Mouse (Mus musculus): Measurements from ENCODE around the gene Cdadc1. TPM values are rescaled to one million over a fixed set of nuclear protein-coding genes. Genes with fewer than 3 reads are reported as not detected.

The Cdadc1 gene
- total RNA-seq (2014; fragmentation: Nextera tagmentation) = 20.9 and 23.2 TPM in 2 replicates
- total RNA-seq (2017) = 18.9 and 24.9 TPM in 2 replicates

DNA sequence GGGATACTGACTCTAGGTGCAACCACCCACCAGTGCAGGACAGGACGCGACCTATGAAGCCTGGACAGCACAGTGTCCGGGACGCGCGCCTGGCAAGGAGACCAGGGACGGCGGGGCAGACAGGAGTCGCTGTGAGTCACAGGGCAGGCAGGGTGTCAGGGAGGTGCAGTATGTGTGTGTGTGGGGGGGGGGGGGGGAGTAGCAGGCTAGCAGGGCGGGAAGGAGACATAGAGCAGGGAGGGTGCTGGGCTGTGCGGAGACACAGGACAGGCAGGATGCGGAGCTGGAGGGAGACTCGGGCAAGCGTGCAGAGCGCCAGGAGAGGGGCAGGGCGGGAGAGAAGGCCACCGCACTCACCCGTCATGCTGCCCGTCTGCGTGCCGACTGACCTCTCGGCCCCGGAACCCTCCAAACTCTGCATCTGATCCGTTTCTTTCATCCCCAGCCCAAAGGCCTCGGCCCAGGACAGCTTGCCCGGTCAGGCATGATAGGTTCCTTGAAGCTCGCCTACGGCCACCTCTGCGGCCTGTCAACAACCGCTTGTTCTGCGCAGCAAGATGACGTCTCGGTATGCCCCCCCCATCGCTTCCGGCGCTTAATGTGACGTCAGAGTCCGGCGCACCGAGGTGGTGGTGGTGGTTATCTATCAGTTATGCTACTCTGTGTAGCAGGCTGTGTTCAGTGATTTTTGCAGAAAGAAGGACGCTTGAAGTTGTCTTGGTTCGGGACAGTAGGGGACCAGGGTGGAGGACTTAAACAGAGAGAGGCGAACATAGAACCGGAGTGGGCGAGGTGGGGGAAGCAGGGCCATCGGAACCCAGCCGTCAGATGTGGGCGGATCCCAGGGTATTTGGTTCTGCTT lies at the start of gene Cdadc1:
Cdadc1 (minus strand) TSS at position 562 of the 862 bp plus-strand sequence.
- peak; percentile 89 for ATAC-seq (replicated peaks; ENCODE audit: low FRiP score, low TSS enrichment, poor library complexity, severe bottlenecking)

DNA sequence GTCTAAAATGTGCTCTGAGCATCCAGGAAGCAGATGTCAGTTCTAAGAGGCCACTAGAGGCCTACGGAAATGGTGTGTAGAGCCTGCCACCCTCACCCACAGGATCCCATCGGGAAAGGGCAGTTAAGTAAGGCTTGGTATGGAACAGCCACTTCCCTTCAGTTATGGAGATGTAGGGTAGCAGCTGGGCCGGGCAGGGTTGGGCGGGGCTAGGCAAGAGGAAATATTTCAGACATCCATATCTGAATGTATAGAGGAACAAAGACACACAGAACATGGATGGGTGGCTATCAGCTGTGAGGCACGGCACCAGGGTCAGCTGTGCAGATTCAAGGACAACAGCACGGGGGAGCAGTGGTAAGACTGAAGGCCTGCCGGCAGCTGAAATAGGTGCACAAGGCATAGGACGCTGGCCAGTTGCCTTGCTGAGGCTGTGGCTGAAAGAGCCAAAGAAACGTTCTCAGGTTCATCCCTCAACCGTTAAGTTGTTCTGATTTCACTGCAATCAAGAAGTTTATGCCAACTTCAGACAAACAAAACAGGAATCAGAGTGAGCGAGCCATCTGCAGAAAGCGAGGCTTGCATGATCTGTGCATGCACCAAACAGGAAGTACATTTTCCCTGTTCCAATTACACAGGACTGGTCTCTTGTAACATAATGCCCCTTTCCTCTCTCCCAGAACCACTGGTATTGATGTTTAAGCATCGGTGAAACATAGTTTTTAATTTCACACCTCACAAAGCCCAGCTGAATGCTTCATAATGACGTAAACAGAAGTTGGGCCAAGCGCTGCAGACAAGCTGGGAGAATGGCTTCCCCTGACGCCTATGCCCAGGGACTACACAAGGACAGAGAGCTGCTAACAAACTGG lies 49.3 kb upstream of the Cdadc1 start:
- ATAC-seq (replicated peaks; ENCODE audit: low FRiP score, low TSS enrichment, poor library complexity, severe bottlenecking) = no peak

DNA sequence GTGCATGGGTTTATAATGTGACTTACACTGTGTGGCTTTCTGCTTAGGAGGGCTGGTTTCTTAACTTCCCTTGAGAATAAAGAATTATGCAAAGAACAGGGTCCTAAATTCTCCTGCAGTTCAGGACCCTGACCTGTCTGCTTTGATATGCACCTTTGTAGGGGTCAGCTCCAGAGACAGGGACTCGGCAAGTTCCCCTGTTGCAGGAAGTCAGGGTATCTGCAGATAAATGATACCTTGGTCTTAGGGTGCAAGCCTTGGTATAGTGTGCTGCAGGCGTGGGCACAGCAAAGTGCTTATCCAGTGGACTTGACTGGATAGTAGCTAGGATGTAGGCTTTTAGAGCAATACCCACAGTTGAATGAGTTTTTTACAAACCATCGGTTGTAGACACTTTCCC lies 47.1 kb upstream of the Cdadc1 start:
- no peak for ATAC-seq (replicated peaks; ENCODE audit: low FRiP score, low TSS enrichment, poor library complexity, severe bottlenecking)

DNA sequence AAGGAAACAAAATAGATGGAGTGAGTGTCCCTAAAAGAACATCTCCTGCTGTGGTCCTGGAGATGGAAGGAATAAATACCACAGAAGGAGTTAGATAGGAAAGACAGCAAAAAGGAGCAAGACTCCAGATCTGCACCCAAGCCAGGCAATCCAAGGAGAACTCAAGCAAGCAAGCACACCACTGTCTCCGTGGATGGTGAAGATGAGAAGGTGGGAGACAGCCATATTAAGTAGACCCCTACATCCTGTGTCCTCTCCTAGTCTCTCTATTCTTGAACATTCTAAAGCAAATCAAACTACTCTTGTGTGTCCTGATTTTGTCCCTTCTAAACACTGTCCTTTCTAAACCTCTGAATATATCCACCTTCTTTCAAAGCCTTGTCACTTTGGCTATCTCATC lies 46.4 kb upstream of the Cdadc1 start:
- no peak for ATAC-seq (replicated peaks; ENCODE audit: low FRiP score, low TSS enrichment, poor library complexity, severe bottlenecking)

DNA sequence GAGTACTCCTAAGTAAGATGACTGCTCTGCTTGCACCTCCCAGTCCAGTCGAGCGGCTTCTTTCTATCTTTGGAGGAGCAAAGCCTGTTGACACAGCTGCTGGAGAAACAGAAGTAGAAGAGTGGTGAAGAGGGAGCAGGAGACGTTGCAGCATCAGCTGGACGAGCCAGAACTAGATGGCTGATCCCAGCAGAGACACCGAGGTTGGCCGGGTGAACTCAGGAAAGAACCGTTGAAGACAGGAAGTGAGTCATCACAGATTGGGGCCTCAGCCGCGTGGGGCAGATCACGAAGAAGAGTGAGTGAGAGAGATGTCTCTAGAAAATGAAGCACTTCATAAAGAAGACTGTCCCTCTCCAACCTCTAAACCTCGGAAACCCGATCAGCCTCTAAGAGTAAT lies 45.8 kb upstream of the Cdadc1 start:
- no peak for ATAC-seq (replicated peaks; ENCODE audit: low FRiP score, low TSS enrichment, poor library complexity, severe bottlenecking)

DNA sequence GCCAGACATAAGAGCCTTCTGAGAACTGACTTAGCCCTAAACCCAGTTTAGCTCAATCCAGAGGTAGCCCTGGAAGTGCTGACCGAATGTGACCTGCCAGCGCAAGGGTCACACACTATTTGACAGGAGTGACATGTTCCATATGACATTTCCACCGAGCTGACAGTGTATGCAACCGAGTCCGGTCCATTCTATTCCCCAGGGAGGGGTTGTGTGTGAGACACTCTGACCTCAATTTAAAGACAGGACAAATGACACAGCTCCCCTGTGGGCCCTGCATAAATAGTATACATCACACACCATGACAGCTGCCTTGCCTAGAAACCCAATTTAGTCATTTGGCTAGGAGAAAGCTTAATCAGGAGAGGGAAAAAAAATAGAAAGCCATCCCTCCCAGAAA lies 44.1 kb upstream of the Cdadc1 start:
- ATAC-seq (replicated peaks; ENCODE audit: low FRiP score, low TSS enrichment, poor library complexity, severe bottlenecking) = no peak

DNA sequence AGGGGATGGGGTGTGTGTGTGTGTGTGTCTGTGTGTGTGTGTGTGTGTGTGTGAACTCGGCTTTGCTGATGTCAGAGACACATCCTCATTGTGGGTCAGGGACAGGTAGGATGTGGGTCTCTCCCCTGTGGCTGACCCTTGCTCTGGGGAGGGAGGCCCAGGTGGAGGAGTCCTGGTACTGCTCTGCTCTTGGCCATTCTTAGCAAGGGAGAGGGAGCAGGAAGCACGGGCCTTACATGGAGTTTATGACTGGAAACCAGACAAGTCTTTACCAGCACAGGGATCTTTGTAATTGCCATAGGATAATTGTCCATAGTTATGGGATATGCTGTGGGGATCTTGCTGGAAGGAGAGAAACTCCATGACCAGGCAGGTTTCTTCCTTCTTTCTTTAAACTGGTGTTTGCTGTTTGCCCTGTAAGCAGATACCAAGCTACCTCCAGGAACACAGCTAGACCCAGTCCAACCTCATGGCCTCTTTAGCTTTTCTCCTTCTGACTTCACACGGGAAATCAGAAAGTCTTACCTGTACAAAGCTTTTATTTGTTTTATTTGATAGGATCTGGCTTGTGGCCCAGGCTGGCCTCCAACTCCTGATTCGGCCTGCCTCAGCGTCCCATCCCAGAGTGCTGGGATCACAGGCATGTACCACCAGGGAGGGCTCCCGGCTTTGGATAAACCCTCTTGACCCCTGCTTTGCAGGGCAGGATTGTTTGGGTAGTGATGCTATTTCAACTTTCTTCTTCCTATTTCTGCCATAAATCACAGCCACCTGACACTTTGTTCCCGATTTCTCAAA lies 41.3 kb upstream of the Cdadc1 start:
- no peak for ATAC-seq (replicated peaks; ENCODE audit: low FRiP score, low TSS enrichment, poor library complexity, severe bottlenecking)

DNA sequence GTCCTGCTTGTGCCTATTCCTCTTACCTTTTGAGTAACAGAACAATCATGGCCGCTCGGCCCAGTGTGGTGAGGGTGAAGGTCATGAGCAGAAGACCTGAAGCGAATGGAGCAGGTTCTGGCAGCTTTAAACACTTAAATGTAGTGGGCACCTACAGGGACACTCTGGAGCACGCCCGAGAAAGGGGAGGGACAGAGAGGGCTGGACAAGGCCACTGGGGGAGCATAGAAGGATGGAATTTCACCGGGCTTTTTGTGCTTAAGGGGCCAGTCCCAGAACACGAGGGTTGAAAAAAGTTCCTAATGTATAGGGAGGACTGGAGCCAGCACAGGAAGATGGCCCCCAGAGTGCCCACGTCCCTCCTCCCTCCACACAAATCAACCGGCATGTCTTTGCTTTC lies 36.2 kb upstream of the Cdadc1 start:
- no peak for ATAC-seq (replicated peaks; ENCODE audit: low FRiP score, low TSS enrichment, poor library complexity, severe bottlenecking)

DNA sequence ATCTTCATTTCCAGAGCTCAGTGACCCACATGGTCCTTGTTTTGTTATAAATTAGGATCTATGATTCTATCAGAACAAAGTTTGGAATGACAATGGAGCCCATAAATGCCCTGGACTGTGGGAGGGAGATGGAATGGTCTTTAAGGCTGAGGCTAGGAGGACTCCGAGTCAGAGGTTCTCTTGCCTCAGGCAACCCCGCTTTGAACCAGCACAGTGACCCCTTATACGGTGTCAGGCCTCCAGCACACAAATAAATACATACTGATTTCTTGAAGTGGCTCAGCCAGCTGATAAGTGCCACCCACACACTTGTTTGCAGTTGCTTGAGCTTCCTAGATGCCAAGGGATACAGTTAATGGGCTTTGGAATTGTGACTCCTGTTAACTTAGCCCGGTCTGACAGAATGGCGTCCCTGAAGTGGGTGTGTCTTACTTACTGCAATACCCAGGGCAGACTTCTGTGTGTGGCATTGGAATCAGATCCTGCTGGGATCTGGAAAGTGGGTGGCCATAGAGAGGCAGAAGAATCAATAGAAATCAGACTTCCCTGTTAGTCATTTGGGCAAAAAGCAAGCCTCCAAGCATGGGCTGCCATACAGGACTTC lies 35.6 kb upstream of the Cdadc1 start:
- no peak for ATAC-seq (replicated peaks; ENCODE audit: low FRiP score, low TSS enrichment, poor library complexity, severe bottlenecking)

DNA sequence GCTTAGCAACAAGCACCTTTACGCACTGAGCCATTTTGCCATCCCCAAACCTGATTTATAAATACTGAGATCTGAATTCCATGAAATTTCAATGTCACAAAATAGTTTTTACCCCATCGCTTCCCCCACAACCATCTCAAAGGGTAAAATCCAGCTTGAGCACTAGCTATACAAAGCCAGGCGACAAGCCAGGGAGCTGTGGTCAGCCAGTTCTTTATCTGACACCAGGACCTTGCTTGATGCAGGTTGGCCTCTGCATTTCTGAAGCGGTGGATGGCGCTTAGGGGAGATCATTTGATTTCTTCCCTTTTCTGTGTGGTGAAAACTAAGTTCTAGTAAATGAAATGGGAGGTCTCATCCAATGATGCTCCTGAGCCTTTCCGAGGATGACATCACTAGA lies 34.3 kb upstream of the Cdadc1 start:
- no peak for ATAC-seq (replicated peaks; ENCODE audit: low FRiP score, low TSS enrichment, poor library complexity, severe bottlenecking)

DNA sequence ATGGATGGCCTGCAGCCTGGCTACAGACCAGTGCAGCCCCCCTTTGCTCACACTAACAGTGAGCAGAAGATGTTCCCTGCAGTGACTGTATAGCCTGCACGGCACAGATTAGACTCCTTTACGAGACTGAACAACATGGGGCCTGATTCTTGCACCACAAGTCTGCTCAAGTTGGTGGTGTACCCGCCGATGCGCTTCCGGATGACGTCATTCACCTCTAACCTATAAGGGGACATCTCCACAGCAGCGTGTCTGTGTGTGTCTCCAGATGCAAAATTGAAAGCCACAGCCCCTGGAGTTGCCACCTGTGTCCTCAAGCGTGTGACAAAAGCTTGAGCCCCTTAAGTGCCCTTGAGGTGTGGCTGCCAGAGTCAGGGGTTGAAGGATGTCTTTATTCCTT lies 32.3 kb upstream of the Cdadc1 start:
- no peak for ATAC-seq (replicated peaks; ENCODE audit: low FRiP score, low TSS enrichment, poor library complexity, severe bottlenecking)

DNA sequence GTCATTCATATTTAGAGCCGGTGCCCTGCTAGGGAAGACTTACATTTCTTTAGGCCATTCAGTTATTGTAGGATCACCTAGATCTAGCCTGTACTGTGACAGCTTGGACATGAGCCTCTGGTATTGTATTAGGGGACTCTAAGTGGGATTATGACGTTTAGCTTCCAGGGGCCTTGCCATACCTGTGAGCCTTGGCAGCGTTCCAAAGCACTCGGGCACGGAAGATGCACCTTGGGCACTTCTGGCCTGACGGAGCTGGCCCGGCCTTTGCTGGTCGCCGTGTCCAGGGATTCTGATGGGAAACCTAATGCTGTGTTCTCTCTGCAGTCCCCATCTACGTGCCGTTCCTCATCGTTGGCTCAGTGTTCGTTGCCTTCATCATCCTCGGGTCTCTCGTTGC lies 31.5 kb upstream of the Cdadc1 start:
- ATAC-seq (replicated peaks; ENCODE audit: low FRiP score, low TSS enrichment, poor library complexity, severe bottlenecking) = no peak

DNA sequence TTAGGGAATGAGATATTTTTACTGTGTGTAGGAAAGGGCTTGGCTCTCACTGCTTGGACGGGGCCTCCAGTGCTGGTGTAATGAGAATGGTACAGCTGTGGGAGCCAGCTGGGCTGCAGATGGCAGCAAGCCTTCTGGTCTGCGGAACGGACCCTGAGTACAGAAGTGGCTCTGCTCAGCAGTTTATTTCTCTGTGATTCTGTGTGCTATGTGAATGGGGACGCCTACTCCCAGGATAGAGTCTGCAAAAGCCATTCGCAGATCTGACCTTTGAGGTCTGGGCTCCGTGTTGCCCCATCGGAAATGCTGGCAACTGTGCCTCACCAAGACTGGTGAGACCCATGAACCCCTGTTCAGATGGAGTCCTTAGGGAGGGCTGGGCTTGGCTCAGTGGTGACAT lies 30.1 kb upstream of the Cdadc1 start:
- no peak for ATAC-seq (replicated peaks; ENCODE audit: low FRiP score, low TSS enrichment, poor library complexity, severe bottlenecking)

DNA sequence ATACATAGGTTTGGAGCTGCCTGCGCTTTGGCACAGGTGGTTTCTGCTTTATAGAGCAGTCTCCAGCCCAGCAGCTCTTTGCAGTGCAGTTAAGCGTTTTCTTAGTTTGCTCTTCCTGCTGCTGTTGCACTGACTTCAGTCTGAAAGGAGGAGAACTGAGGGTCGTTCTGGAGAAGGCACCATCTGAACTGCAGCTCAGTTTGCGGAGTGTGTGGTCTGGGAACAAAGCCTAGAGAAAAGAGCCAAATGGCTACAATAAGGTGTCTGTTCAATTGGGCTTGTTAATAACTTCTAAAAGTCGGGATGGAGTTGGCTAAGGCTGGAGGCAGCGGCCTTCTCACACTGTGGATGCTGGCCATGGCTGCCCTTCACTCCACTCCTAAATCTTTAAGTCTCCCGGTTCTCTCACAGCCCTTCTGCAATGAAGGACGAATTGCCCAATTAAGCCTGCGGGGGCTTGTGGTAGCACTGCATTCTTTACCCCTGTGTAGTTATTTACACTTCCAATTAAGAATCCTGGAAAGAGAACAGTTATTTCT lies 29.5 kb upstream of the Cdadc1 start:
- ATAC-seq (replicated peaks; ENCODE audit: low FRiP score, low TSS enrichment, poor library complexity, severe bottlenecking) = no peak

DNA sequence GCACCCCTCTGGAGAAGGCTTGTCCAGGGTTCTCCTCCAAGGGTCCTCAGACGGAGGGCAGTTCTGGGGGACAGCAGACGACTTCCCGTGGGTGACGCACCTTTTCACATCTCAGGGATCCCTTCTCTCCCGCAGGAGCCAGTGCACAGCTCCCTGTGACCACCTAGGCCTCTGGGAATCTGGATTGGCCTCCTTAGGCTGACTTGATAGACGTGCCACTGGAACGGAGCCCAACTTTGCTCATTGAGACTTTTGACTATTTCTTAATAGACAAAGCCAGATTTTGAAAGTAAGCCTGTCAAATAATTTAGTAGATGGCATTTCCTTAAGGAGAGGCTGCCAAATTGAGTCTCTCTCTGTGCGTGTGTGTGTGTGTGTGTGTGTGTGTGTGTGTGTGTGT lies 29.0 kb upstream of the Cdadc1 start:
- ATAC-seq (replicated peaks; ENCODE audit: low FRiP score, low TSS enrichment, poor library complexity, severe bottlenecking) = no peak

DNA sequence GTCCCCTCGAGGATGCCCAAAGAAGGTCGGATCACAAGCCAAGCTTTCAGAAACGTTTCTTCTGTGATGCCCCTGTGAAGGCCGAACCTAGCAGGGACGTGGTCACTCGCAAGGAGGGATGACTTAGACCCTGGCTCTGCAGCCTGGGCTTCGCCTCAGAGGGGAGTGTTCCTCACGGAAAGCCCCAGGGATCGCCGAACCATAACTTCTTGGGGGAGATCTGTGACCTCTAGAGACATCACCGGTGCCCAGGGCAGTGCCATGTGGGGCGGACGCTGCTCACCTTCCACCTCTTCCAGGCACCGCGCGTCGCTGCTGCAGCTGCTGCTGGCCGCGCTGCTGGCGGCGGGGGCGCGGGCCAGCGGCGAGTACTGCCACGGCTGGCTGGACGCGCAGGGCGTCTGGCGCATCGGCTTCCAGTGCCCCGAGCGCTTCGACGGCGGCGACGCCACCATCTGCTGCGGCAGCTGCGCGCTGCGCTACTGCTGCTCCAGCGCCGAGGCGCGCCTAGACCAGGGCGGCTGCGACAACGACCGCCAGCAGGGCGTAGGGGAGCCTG lies 28.1 kb upstream of the Cdadc1 start:
- ATAC-seq (replicated peaks; ENCODE audit: low FRiP score, low TSS enrichment, poor library complexity, severe bottlenecking) = 0 out of 2 replicates have a peak, but pooled peaks have one; percentile 10

DNA sequence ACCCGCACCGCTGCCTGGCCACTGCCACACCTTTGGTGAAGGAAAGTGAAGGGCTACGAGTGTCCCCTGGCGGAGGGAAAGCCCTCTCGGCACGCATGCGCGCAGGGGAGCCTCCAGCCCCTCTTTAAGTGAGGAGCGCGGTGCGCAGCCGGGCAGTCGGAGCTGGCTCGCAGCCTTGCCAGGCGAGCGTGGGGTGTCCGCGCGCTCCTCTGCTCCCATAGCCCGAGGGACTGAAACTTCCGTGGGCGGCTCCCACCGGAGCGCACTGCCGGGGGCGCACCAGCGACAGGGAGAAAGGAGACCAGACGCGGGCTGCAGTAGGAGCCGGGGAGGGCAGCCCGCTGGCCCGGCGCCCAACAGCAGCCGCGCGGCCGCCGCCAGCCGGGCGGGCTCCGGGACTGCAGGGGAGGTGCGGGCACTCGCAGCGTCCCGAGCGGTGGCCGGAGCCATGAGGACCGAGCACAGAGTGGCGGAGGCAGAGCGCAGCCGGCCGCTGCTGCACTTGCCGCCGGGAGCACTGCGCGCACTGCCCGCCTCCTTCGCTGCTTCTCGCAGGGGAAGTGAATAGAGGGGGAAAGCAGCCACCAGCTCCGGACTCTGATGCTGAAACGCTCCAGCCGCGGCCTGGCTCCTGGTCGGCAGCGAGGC lies 27.5 kb upstream of the Cdadc1 start, which contains the start of gene Shisa2:
Shisa2 (plus strand) TSS at position 151 of the 648 bp plus-strand sequence.
- ATAC-seq (replicated peaks; ENCODE audit: low FRiP score, low TSS enrichment, poor library complexity, severe bottlenecking) = peak; percentile 30; the same call in 1 of the 2 replicates

DNA sequence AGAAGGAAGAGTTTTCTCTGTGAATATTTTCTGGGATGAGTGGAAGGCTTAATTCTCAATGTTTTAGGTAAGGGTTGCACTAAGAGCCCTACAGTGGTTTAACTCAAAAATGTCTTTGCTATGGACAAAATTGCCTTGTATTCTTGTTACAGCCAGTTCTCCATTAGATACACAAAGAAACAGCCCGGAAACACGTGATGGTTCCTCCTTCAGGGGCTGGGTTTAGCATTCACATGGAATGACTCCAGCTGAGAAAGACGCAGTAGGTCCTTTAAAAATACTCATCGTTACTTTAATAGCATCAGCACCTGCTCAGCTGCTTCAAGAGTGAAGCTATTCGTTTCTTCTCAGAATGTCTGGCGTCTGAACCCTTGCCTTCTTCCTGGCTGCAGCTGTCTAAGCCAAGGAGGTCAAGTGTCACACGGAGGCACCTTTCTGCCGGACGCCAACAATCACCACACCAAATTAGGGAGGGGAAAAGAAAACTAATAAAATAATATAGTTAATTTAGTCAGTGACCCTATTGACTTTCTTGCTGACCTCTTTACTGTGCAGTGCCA lies 26.6 kb upstream of the Cdadc1 start:
- ATAC-seq (replicated peaks; ENCODE audit: low FRiP score, low TSS enrichment, poor library complexity, severe bottlenecking) = no peak
